Comparison of ENCODE assay signal across 8 mouse cellular contexts in genomic region chr9:106368831-106369501, GRCm38 (mm10). TPM values are rescaled to one million over a fixed set of nuclear protein-coding genes. Genes with fewer than 3 reads are reported as not detected.
DNase-seq lines count a peak whose midpoint lies in the region; ATAC-seq and TF ChIP-seq lines count a peak whose summit lies in the region.

No protein-coding gene starts in this region.

- H3K27me3 ChIP-seq in cerebellum, adult 2 months (ENCODE audit: control insufficient read depth, insufficient read depth, low read length) = no peaks in the 10 kb centered on the region
- H3K27me3 ChIP-seq in lung, embryonic 15.5 days = no peaks in the 10 kb centered on the region

- H3K4me3 ChIP-seq in cerebellum, adult 2 months (replicated peaks; ENCODE audit: insufficient read depth, low read depth, low read length) = peak overlapping the region; percentile 92
- H3K4me3 ChIP-seq in lung, embryonic 15.5 days = peak overlapping the region; percentile 98

- peak; percentile 13; the same call in 1 of the 2 replicates for TF ChIP-seq CTCF in cerebellum, adult 2 months (IDR thresholded peaks at IDR 0.05; ENCODE audit: borderline replicate concordance, insufficient read depth, low read depth, low read length)

- TF ChIP-seq POLR2A in cerebellum, adult 2 months (IDR thresholded peaks at IDR 0.05; ENCODE audit: borderline replicate concordance, insufficient read depth, low read length) = 0 out of 2 replicates have a peak, but pooled peaks have one; percentile 24

- peak overlapping the region; percentile 67 for H3K27ac ChIP-seq in cerebellum, adult 2 months (ENCODE audit: insufficient read depth, low read length)
- peak overlapping the region; percentile 98 for H3K27ac ChIP-seq in lung, embryonic 15.5 days

- peak overlapping the region; percentile 99 for H3K4me2 ChIP-seq in lung, embryonic 15.5 days

- DNase-seq in ovary, postnatal 36 days (ENCODE audit: low spot score) = peak; percentile 61
- no peak for DNase-seq in ovary, postnatal 14 days (ENCODE audit: low spot score)
- DNase-seq in cerebellum, adult 2 months = peak; percentile 79 to 81
- peak; percentile 36 to 49 for DNase-seq in gastrocnemius, adult 8-10 months (ENCODE audit: low spot score in 2 of 2)
- DNase-seq in kidney, adult 9 months = peak; percentile 56
- peak; percentile 77 for DNase-seq in retina, embryonic 14.5 days (ENCODE audit: low spot score)
- DNase-seq in urinary bladder, postnatal 25 days (ENCODE audit: low spot score) = peak; percentile 49

- peak overlapping the region; percentile 93 for H3K9ac ChIP-seq in lung, embryonic 15.5 days

- under 1% methylated on average over 71 of the region's 72 CpGs for WGBS in cerebellum, adult 2 months
- under 1% methylated on average over 55 of the region's 72 CpGs for WGBS in lung, embryonic 15.5 days

- H3K9me3 ChIP-seq in lung, embryonic 15.5 days = no peaks in the 10 kb centered on the region

- peaks cover 27% of the 10 kb centered on the region for H3K4me1 ChIP-seq in cerebellum, adult 2 months (ENCODE audit: control insufficient read depth, insufficient read depth, low read length)
- H3K4me1 ChIP-seq in lung, embryonic 15.5 days = peaks cover 48% of the 10 kb centered on the region

- ATAC-seq in lung, embryonic 15.5 days (ENCODE audit: borderline replicate concordance, extremely low read depth, low FRiP score, low TSS enrichment) = peak; percentile 19; the same call in 1 of the 2 replicates

- peaks cover 21% of the 10 kb centered on the region for H3K36me3 ChIP-seq in lung, embryonic 15.5 days

RNA-seq across cellular contexts. Expression of gene Dusp7, which starts 0.5 kb away (rescaled TPM):
- polyA plus RNA-seq in cerebellum, adult 2 months (2012; rRNA removed) = 46.4 and 49.6 TPM in 2 replicates
- 10 to 100 TPM; 15.4 to 53.2 (median 35.0) TPM for total RNA-seq in gastrocnemius, adult 8-10 months (2022)
- 16.5 and 17.5 TPM in 2 replicates for polyA plus RNA-seq in lung, embryonic 15.5 days (2015; fragmentation: Nextera tagmentation; extraction: Ambion mirVana)
